Mouse (Mus musculus) CH12.LX (cell line): ENCODE measurements around the gene Dhx57. TPM values are rescaled to one million over a fixed set of nuclear protein-coding genes. Genes with fewer than 3 reads are reported as not detected.

Experiments
- DNase-seq: peaks from one replicate; pipeline ENCODE4 v3.0.0-alpha.2; 2013; ENCODE audit errors: extremely low read depth
- H3K27ac ChIP-seq: 2 replicates; pipeline ENCODE4 v1.5.1; 2012; ENCODE audit warnings: low read depth, mild to moderate bottlenecking, control low read depth, moderate library complexity; ENCODE audit not compliant: insufficient read depth
- H3K27me3 ChIP-seq: replicated peaks from 2 replicates; pipeline ENCODE3; 2012; ENCODE audit warnings: inconsistent platforms
- H3K36me3 ChIP-seq, 2 experiments: replicated peaks in 1 of 2; 2 replicates each; pipeline versions ENCODE3 to v1.6.1; 2012; ENCODE audit warnings: inconsistent platforms in 1 of 2, low read length in 1 of 2, mild to moderate bottlenecking in 1 of 2, mixed read lengths in 1 of 2, moderate library complexity in 1 of 2; ENCODE audit not compliant: control insufficient read depth in 1 of 2, insufficient read depth in 1 of 2
- H3K4me1 ChIP-seq, 2 experiments: 2 replicates each; pipeline ENCODE4 v1.6.1; 2012; ENCODE audit warnings: inconsistent platforms in 1 of 2, moderate library complexity in 1 of 2; ENCODE audit not compliant: insufficient read depth in 2 of 2, control insufficient read depth in 1 of 2
- H3K4me2 ChIP-seq: 2 replicates; pipeline ENCODE4 v1.6.1; 2012; ENCODE audit warnings: low read depth, mild to moderate bottlenecking, control low read depth; ENCODE audit not compliant: poor library complexity, insufficient read depth, severe bottlenecking
- H3K4me3 ChIP-seq, 3 experiments: fragments of 150-350 bp in 1 of 3; sonication (generic) in 1 of 3; replicated peaks in 1 of 3; 2 replicates each; pipeline versions ENCODE3 to v1.5.1; 2011 to 2012; ENCODE audit warnings: low read depth in 2 of 3, low read length in 2 of 3, mild to moderate bottlenecking in 2 of 3, moderate library complexity in 2 of 3, control low read depth in 1 of 3, improper control_type of control experiment in 1 of 3, inconsistent platforms in 1 of 3, mixed read lengths in 1 of 3; ENCODE audit not compliant: poor library complexity in 1 of 3
- H3K79me2 ChIP-seq: replicated peaks from 2 replicates; pipeline ENCODE4 v1.6.1; 2012; ENCODE audit warnings: mild to moderate bottlenecking, moderate library complexity; ENCODE audit not compliant: control insufficient read depth, poor library complexity, insufficient read depth, severe bottlenecking; ENCODE audit errors: extremely low read depth
- H3K9ac ChIP-seq: 2 replicates; pipeline ENCODE4 v1.6.1; 2012; ENCODE audit warnings: low read depth, mild to moderate bottlenecking, control low read depth, moderate library complexity; ENCODE audit not compliant: insufficient read depth
- H3K9me3 ChIP-seq: replicated peaks from 2 replicates; pipeline ENCODE3; 2012; ENCODE audit warnings: low read length, inconsistent platforms, mixed read lengths
- BHLHE40 ChIP-seq: IDR thresholded peaks from 2 replicates; pipeline ENCODE4 v1.6.1; 2011; ENCODE audit warnings: mild to moderate bottlenecking, low read depth, low read length, improper control_type of control experiment
- CHD1 ChIP-seq: IDR thresholded peaks from 2 replicates; pipeline ENCODE4 v1.6.1; 2012; ENCODE audit warnings: low read depth, low read length, improper control_type of control experiment, inconsistent platforms
- CHD2 ChIP-seq: IDR thresholded peaks from 2 replicates; pipeline ENCODE4 v1.6.1; 2011; ENCODE audit warnings: low read length, improper control_type of control experiment
- CTCF ChIP-seq, 2 experiments: IDR thresholded peaks in 1 of 2; conservative IDR thresholded peaks in 1 of 2; 2 replicates each; pipeline ENCODE4 v1.5.1; 2011 to 2012; ENCODE audit warnings: low read depth in 2 of 2, low read length in 2 of 2, improper control_type of control experiment in 1 of 2, inconsistent platforms in 1 of 2, mild to moderate bottlenecking in 1 of 2, moderate library complexity in 1 of 2
- E2F4 ChIP-seq: IDR thresholded peaks from 2 replicates; pipeline ENCODE4 v1.6.1; 2011; ENCODE audit warnings: low read depth, low read length, improper control_type of control experiment; ENCODE audit not compliant: insufficient replicate concordance
- ELF1 ChIP-seq: IDR thresholded peaks from 2 replicates; pipeline ENCODE4 v1.6.1; 2014; ENCODE audit warnings: low read depth, mild to moderate bottlenecking, inconsistent platforms, low read length, improper control_type of control experiment
- EP300 ChIP-seq: IDR thresholded peaks from 2 replicates; pipeline ENCODE4 v1.6.1; 2011; ENCODE audit warnings: low read length, improper control_type of control experiment
- ETS1 ChIP-seq: conservative IDR thresholded peaks from 2 replicates; pipeline ENCODE4 v1.6.1; 2012; ENCODE audit warnings: low read depth, mild to moderate bottlenecking, inconsistent platforms, low read length, improper control_type of control experiment, moderate library complexity
- GABPA ChIP-seq: IDR thresholded peaks from 2 replicates; pipeline ENCODE4 v1.6.1; 2012; ENCODE audit warnings: low read depth, low read length, improper control_type of control experiment, inconsistent platforms; ENCODE audit not compliant: insufficient replicate concordance
- HCFC1 ChIP-seq: IDR thresholded peaks from 2 replicates; pipeline ENCODE4 v1.6.1; 2012; ENCODE audit warnings: low read depth, mild to moderate bottlenecking, inconsistent platforms, low read length, improper control_type of control experiment
- IRF4 ChIP-seq: IDR thresholded peaks from 2 replicates; pipeline ENCODE4 v1.6.1; 2014; ENCODE audit warnings: low read depth, mild to moderate bottlenecking, inconsistent platforms, low read length, improper control_type of control experiment
- JUND ChIP-seq: conservative IDR thresholded peaks from 2 replicates; pipeline ENCODE4 v1.6.1; 2011; ENCODE audit warnings: low read depth, low read length, improper control_type of control experiment
- KAT2A ChIP-seq: IDR thresholded peaks from 2 replicates; pipeline ENCODE4 v1.6.1; 2012; ENCODE audit warnings: low read length, improper control_type of control experiment, inconsistent platforms; ENCODE audit not compliant: insufficient replicate concordance
- MAFK ChIP-seq: IDR thresholded peaks from 2 replicates; pipeline ENCODE4 v1.6.1; 2011; ENCODE audit warnings: low read length, improper control_type of control experiment; ENCODE audit not compliant: insufficient replicate concordance
- MAX ChIP-seq: IDR thresholded peaks from 2 replicates; pipeline ENCODE4 v1.6.1; 2011; ENCODE audit warnings: low read length, improper control_type of control experiment
- MAZ ChIP-seq: IDR thresholded peaks from 2 replicates; pipeline ENCODE4 v1.6.1; 2012; ENCODE audit warnings: low read depth, mild to moderate bottlenecking, inconsistent platforms, low read length, improper control_type of control experiment, moderate library complexity
- MEF2A ChIP-seq: IDR thresholded peaks from 2 replicates; pipeline ENCODE4 v1.6.1; 2014; ENCODE audit warnings: low read depth, mild to moderate bottlenecking, inconsistent platforms, low read length, improper control_type of control experiment, borderline replicate concordance
- MYC ChIP-seq: IDR thresholded peaks from 2 replicates; pipeline ENCODE4 v1.6.1; 2011; ENCODE audit warnings: low read depth, mild to moderate bottlenecking, improper control_type of control experiment, low read length
- NRF1 ChIP-seq: IDR thresholded peaks from 2 replicates; pipeline ENCODE4 v1.6.1; 2014; ENCODE audit warnings: low read depth, mild to moderate bottlenecking, inconsistent platforms, low read length, improper control_type of control experiment, moderate library complexity
- PAX5 ChIP-seq: IDR thresholded peaks from 2 replicates; pipeline ENCODE4 v1.6.1; 2012; ENCODE audit warnings: low read length, inconsistent platforms, mixed read lengths
- POLR2A ChIP-seq: IDR thresholded peaks from 2 replicates; pipeline ENCODE4 v1.6.1; 2011; ENCODE audit warnings: low read depth, mild to moderate bottlenecking, improper control_type of control experiment, low read length
- POLR2AphosphoS2 ChIP-seq: IDR thresholded peaks from 2 replicates; pipeline ENCODE4 v1.6.1; 2011; ENCODE audit warnings: low read depth, low read length, improper control_type of control experiment
- RAD21 ChIP-seq: IDR thresholded peaks from 2 replicates; pipeline ENCODE4 v1.6.1; 2011; ENCODE audit warnings: low read depth, mild to moderate bottlenecking, low read length, improper control_type of control experiment, moderate library complexity
- RCOR1 ChIP-seq: conservative IDR thresholded peaks from 2 replicates; pipeline ENCODE4 v1.6.1; 2012; ENCODE audit warnings: low read depth, mild to moderate bottlenecking, inconsistent platforms, low read length, improper control_type of control experiment
- SIN3A ChIP-seq: IDR thresholded peaks from 2 replicates; pipeline ENCODE4 v1.6.1; 2012; ENCODE audit warnings: low read length, improper control_type of control experiment, inconsistent platforms
- SMC3 ChIP-seq: IDR thresholded peaks from 2 replicates; pipeline ENCODE4 v1.6.1; 2011; ENCODE audit warnings: low read depth, low read length, improper control_type of control experiment
- TBP ChIP-seq: conservative IDR thresholded peaks from 2 replicates; pipeline ENCODE4 v1.6.1; 2011; ENCODE audit warnings: low read depth, low read length, improper control_type of control experiment
- TCF12 ChIP-seq: IDR thresholded peaks from 2 replicates; pipeline ENCODE4 v1.6.1; 2014; ENCODE audit warnings: low read depth, mild to moderate bottlenecking, inconsistent platforms, low read length, improper control_type of control experiment
- UBTF ChIP-seq: IDR thresholded peaks from 2 replicates; pipeline ENCODE4 v1.6.1; 2012; ENCODE audit warnings: low read depth, mild to moderate bottlenecking, inconsistent platforms, low read length, improper control_type of control experiment, moderate library complexity
- USF1 ChIP-seq: IDR thresholded peaks from 2 replicates; pipeline ENCODE4 v1.6.1; 2014; ENCODE audit warnings: low read depth, mild to moderate bottlenecking, inconsistent platforms, low read length, improper control_type of control experiment
- USF2 ChIP-seq: conservative IDR thresholded peaks from 2 replicates; pipeline ENCODE4 v1.6.1; 2011; ENCODE audit warnings: low read depth, low read length, improper control_type of control experiment
- ZKSCAN1 ChIP-seq: IDR thresholded peaks from 2 replicates; pipeline ENCODE4 v1.6.1; 2012; ENCODE audit warnings: low read depth, inconsistent platforms, low read length, improper control_type of control experiment, borderline replicate concordance
- ZMIZ1 ChIP-seq: IDR thresholded peaks from 2 replicates; pipeline ENCODE4 v1.6.1; 2012; ENCODE audit warnings: low read depth, mild to moderate bottlenecking, inconsistent platforms, low read length, improper control_type of control experiment
- ZNF384 ChIP-seq: IDR thresholded peaks from 2 replicates; pipeline ENCODE4 v1.6.1; 2012; ENCODE audit warnings: low read depth, low read length, improper control_type of control experiment, inconsistent platforms
- dilution Hi-C: fragments of 300-500 bp; cut with MboI; formaldehyde crosslinking; loops from 2 replicates; pipeline ENCODE4 v1.14.3; 2020; ENCODE audit warnings: low sequenced_read_pairs; ENCODE audit not compliant: extremely low pct_unique_long_range_greater_than_20kb, extremely low pct_ligation_motif_present
- in situ Hi-C: fragments of 300-500 bp; cut with MboI; formaldehyde crosslinking; loops from 3 replicates; pipeline ENCODE4 v1.14.3; 2019; ENCODE audit warnings: low sequenced_read_pairs, low pct_ligation_motif_present, low pct_unique_long_range_greater_than_20kb, mixed read lengths
- polyA plus RNA-seq: library from polyadenylated mRNA; unstranded; fragments of >175 nt; gene quantifications from 2 replicates; pipeline ENCODE4 v1.2.1, GENCODE M21; 2012; ENCODE audit warnings: low read depth; ENCODE audit not compliant: insufficient read length
- total RNA-seq, 2 experiments: library from RNA; depleted of rRNA; stranded (reverse); fragments of 300-350 nt in 1 of 2; fragments of >200 nt in 1 of 2; gene quantifications; 2 replicates each; pipeline ENCODE4 v1.2.3; 2012 to 2014

Dhx57 gene
- total and polyA plus RNA-seq, 3 experiments: 20.3 to 22.4 (median 21.7) TPM

DNA sequence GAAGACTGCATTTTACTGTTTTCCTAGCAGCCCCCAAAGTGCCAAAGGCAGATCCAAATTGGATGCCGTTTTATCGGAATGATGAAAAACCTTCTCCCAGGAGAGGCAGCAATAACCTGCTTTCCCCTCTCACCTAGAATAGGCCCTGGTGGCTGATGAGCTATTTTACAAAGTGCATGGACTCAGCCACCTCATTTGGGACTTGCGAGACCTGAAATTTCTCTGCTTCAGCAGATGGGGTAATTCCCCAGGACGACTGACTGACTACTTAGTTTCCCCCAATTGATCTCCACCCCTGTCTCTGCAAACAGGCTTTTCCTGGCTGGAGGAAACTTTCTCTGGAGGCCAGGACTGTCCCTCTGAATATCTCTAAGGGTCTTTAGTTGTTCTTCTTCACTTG, 32.7 kb upstream of the Dhx57 start:
- dilution Hi-C loops: no loop called here
- no peak overlapping the region for H3K4me3 ChIP-seq
- in situ Hi-C loops: no loop called here
- H3K27me3 ChIP-seq: no peaks in the 10 kb centered on the region
- H3K36me3 ChIP-seq: no peaks in the 10 kb centered on the region
- H3K4me1 ChIP-seq: peaks cover 7 to 27% of the 10 kb centered on the region in 2 experiments
- no peak overlapping the region for H3K27ac ChIP-seq
- peak overlapping the region; percentile 63 for H3K4me2 ChIP-seq
- H3K9ac ChIP-seq: no peak overlapping the region
- peak; percentile 72 for DNase-seq
- TF ChIP-seq ZMIZ1: no peak
- no peak for TF ChIP-seq ELF1
- TF ChIP-seq RCOR1: no peak
- no peak for TF ChIP-seq ZKSCAN1
- TF ChIP-seq PAX5: no peak
- TF ChIP-seq MAZ: no peak
- TF ChIP-seq POLR2A: no peak
- TF ChIP-seq TBP: no peak
- TF ChIP-seq MAX: 0 out of 2 replicates have a peak, but pooled peaks have one; percentile 30
- TF ChIP-seq BHLHE40: no peak
- TF ChIP-seq POLR2AphosphoS2: no peak
- TF ChIP-seq KAT2A: no peak
- no peak; the same call in 1 of the 2 replicates for TF ChIP-seq RAD21
- TF ChIP-seq GABPA: no peak
- TF ChIP-seq ETS1: peak; percentile 36; the same call in 1 of the 2 replicates
- 0 out of 2 replicates have a peak, but pooled peaks have one; percentile 26 for TF ChIP-seq MAFK
- 0 out of 2 replicates have a peak, but pooled peaks have one; percentile 8 for TF ChIP-seq EP300
- no peak for TF ChIP-seq SMC3
- no peak for TF ChIP-seq UBTF
- no peak; a peak in 1 of 4 replicates for TF ChIP-seq CTCF (conservative IDR thresholded peaks at IDR 0.05 in 1 of 2, IDR thresholded peaks at IDR 0.05 in 1 of 2; ENCODE audit: low read depth in 2 of 2, low read length in 2 of 2)
- 0 out of 2 replicates have a peak, but pooled peaks have one; percentile 37 for TF ChIP-seq CHD1
- peak; percentile 41; the same call in 1 of the 2 replicates for TF ChIP-seq IRF4
- TF ChIP-seq NRF1: no peak
- no peak for TF ChIP-seq E2F4
- no peak for TF ChIP-seq HCFC1
- TF ChIP-seq MYC: no peak
- peak; percentile 54; the same call in 1 of the 2 replicates for TF ChIP-seq MEF2A
- TF ChIP-seq USF2: no peak
- no peak for TF ChIP-seq SIN3A
- 0 out of 2 replicates have a peak, but pooled peaks have one; percentile 27 for TF ChIP-seq TCF12
- TF ChIP-seq JUND: no peak
- 0 out of 2 replicates have a peak, but pooled peaks have one; percentile 12 for TF ChIP-seq CHD2
- no peak for TF ChIP-seq ZNF384
- no peak for TF ChIP-seq USF1
- H3K79me2 ChIP-seq: no peaks in the 10 kb centered on the region
- no peaks in the 10 kb centered on the region for H3K9me3 ChIP-seq
